Mouse (Mus musculus) subcutaneous adipose tissue, adult 2 months (tissue): ENCODE data around the gene Slc36a3. TPM values are rescaled to one million over a fixed set of nuclear protein-coding genes. Genes with fewer than 3 reads are reported as not detected.

Experiments used
- polyA plus RNA-seq: library from polyadenylated mRNA; depleted of rRNA; stranded (reverse); fragments of >200 nt; gene quantifications from 2 replicates; pipeline ENCODE4 v1.2.3, GENCODE M21; 2012; ENCODE audit warnings: low replicate concordance; rRNA removed

Slc36a3 gene
- polyA plus RNA-seq: 0.10 TPM in 1 of 2 replicates, not detected in the other

GRCm38 (mm10) chr11:55151608-55152007 lies at the start of gene Slc36a3:
TSS of gene Slc36a3 (minus strand) at chr11:55151708.

GRCm38 (mm10) chr11:55184733-55185291 lies 33.3 kb upstream of the Slc36a3 start, which contains the start of gene Slc36a2:
TSS of gene Slc36a2 (minus strand) at chr11:55185077.

GRCm38 (mm10) chr11:55097463-55098188 lies 53.9 kb downstream of the Slc36a3 start, which contains the start of gene Gm2a:
TSS of gene Gm2a (plus strand) at chr11:55098115.

DNA sequence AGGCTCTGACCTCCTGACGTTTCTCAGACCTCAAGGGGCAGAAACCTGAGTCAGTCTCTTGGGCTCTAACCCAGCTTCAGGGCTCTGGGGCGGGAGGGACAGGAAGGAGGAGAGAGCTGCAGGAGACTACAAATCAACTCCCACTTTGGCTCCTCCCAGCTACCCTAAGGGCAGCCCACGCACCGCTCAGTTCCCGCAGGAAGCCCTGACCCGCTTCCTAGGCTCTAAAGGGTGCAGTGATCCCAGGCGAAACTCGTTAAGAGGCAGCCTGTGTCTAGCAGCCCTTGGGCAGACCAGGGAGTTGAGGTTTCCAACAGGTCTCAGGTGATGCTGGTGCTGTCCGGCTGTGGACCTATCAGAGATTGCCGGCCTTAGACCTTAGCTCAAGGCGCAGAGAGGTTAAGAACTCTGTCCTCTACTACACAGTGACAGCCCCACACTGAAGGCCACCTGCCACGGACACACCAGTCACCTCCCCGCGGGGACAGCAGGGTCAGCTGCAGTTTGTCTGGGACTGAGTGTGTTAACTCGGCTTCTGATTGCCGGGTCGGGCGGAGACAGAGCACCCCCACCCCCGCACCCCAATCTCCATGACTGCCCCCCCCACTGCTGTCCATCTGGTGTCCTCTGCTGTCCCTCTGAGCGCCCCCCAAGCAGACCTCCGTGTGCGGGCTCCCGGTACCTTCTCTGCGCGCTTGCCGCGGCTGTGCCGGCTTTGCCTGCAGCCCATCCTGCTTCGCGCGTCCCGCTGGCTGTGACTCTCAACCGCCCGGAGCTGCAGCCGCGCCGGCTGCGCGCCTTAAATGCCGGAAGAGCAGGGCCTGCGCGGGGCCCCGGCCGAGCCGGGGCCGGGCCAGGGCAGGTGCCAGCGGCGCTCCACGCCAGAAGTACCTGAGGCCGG lies 73.9 kb downstream of the Slc36a3 start, which contains the start of gene Ccdc69:
Ccdc69 (minus strand) TSS at position 801 of the 901 bp plus-strand sequence.

Other genes with a start within 250 kb of the Slc36a3 start
- 160 and 332 TPM in 2 replicates for gene Gpx3, start 249.3 kb downstream of the Slc36a3 start, polyA plus RNA-seq
- 36.3 and 38.0 TPM in 2 replicates for gene Tnip1, start 188.8 kb downstream of the Slc36a3 start, polyA plus RNA-seq
- 378 and 412 TPM in 2 replicates for gene Anxa6, start 118.3 kb downstream of the Slc36a3 start, polyA plus RNA-seq
- 13.3 and 14.6 TPM in 2 replicates for gene Ccdc69, start 73.6 kb downstream of the Slc36a3 start, polyA plus RNA-seq
- gene Gm2a, start 53.6 kb downstream of the Slc36a3 start, polyA plus RNA-seq: 108 and 171 TPM in 2 replicates
- gene Slc36a2, start 33.4 kb upstream of the Slc36a3 start, polyA plus RNA-seq: 201 and 465 TPM in 2 replicates
- gene Slc36a1, start 52.6 kb upstream of the Slc36a3 start, polyA plus RNA-seq: 17.5 and 21.3 TPM in 2 replicates
- gene Fat2, start 184.9 kb upstream of the Slc36a3 start, polyA plus RNA-seq: under 0.01 and 0.23 TPM in 2 replicates